Mouse (Mus musculus): Measurements from ENCODE around the gene Cdc42se1.

DNA sequence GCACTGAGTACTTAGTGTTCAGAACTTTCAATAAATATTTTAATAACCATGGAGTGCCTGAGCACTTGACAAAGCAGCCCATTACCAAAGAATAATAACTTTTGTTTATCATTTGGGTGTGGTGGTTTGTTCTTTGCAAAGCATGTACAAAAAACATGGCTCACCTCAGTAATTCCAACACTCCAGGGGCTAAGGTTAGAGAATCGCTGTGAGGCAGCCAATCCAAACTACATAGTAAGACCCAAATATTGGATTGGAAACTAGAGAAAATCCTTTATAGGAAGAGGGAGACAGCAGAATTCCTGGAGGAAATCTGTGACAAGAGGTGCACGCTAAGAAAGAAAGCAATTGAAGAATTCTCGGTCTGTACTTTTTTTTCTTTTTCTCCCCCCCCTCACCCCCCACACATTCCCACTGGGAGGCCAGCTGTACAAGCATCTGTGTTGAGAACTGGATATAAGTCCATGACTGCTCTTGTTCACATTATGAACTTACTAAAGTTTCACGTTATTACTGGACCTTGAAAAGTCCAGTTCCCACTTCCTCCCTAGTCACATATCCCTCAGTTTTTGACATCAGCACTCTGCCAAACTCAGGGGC lies 11.8 kb upstream of the Cdc42se1 start:
- TF ChIP-seq CTCF (IDR thresholded peaks at IDR 0.05; ENCODE audit: low read depth, low read length), result no peak
- no peak for TF ChIP-seq POLR2A (IDR thresholded peaks at IDR 0.05; ENCODE audit: borderline replicate concordance, low read depth, low read length)

Data from bone marrow macrophage, adult 2 months (primary cell).